Mouse (Mus musculus): ENCODE measurements around the gene Pald1. TPM values are rescaled to one million over a fixed set of nuclear protein-coding genes. Genes with fewer than 3 reads are reported as not detected.

Gene Pald1
- polyA plus RNA-seq, 1 experiment, result 8.9 TPM

DNA sequence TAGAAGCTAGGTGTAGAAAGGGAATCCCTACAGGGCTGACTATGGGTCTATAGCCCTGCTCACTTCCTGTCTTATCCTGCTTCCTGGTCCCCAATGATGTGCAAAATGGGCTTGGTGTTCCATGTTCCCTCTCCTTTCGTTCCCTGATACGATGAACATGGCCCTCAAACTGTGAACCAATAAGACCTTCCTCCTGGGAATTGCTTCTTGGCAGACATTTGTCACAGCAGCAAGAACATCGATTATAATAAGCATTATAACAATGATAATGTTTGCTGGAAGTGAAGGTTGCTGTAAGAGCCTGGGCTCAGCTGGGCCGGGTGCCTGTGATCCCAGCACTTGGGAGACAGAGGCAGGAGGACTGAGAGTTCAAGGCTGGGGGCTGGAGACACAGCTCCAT is 99.0 kb downstream of the Pald1 start:
- H3K36me3 ChIP-seq (ENCODE audit: control insufficient read depth, insufficient read depth), result no peaks in the 10 kb centered on the region
- no peak for TF ChIP-seq CTCF (IDR thresholded peaks at IDR 0.05; ENCODE audit: control insufficient read depth, insufficient read depth, insufficient read length)
- TF ChIP-seq FOSL1 (IDR thresholded peaks at IDR 0.05; ENCODE audit: insufficient read depth, low read length, poor library complexity, severe bottlenecking), result no peak
- TF ChIP-seq MYOD1 (IDR thresholded peaks at IDR 0.05; ENCODE audit: control insufficient read depth, insufficient read length, low read depth), result no peak
- TF ChIP-seq MAX (IDR thresholded peaks at IDR 0.05), result no peak
- TF ChIP-seq USF1 (IDR thresholded peaks at IDR 0.05; ENCODE audit: low read depth), result no peak
- TF ChIP-seq CEBPB (IDR thresholded peaks at IDR 0.05; ENCODE audit: low read depth), result no peak
- TF ChIP-seq MYOG (IDR thresholded peaks at IDR 0.05; ENCODE audit: control insufficient read depth, extremely low read depth, insufficient read length), result no peak
- H3K79me3 ChIP-seq (ENCODE audit: low read depth), result no peaks in the 10 kb centered on the region
- no peak overlapping the region for H3ac ChIP-seq (ENCODE audit: control insufficient read depth, insufficient read length, low read depth)
- H3K27me3 ChIP-seq (ENCODE audit: control insufficient read depth, insufficient read depth, insufficient read length), result no peaks in the 10 kb centered on the region
- no peak overlapping the region for H3K4me3 ChIP-seq (ENCODE audit: insufficient read depth, poor library complexity, severe bottlenecking)
- H3K79me2 ChIP-seq (ENCODE audit: control insufficient read depth, insufficient read depth), result no peaks in the 10 kb centered on the region

- H3K36me3 ChIP-seq (ENCODE audit: control insufficient read depth, insufficient read depth), result no peaks in the 10 kb centered on the region
Observed at GRCm38 (mm10) chr10:61281115-61281514, 102.2 kb downstream of the Pald1 start.

GRCm38 (mm10) chr10:61277918-61278674 is 105.2 kb downstream of the Pald1 start:
- Histone ChIP-seq H3K79me2 (ENCODE audit: control insufficient read depth, insufficient read depth) (no peaks in the 10 kb centered on the region), H3K27me3 (ENCODE audit: control insufficient read depth, insufficient read depth, insufficient read length) (no peaks in the 10 kb centered on the region), H3K79me3 (ENCODE audit: low read depth) (no peaks in the 10 kb centered on the region), H3ac (ENCODE audit: control insufficient read depth, insufficient read length, low read depth) (peak overlapping the region; percentile 26), H3K36me3 (ENCODE audit: control insufficient read depth, insufficient read depth) (no peaks in the 10 kb centered on the region), H3K4me3 (ENCODE audit: insufficient read depth, poor library complexity, severe bottlenecking) (no peak overlapping the region)
- TF ChIP-seq MYOG (IDR thresholded peaks at IDR 0.05; ENCODE audit: control insufficient read depth, extremely low read depth, insufficient read length) (no peak), MAX (IDR thresholded peaks at IDR 0.05) (peak; percentile 97), USF1 (IDR thresholded peaks at IDR 0.05; ENCODE audit: low read depth) (no peak), CEBPB (IDR thresholded peaks at IDR 0.05; ENCODE audit: low read depth) (peak; percentile 65), MYOD1 (IDR thresholded peaks at IDR 0.05; ENCODE audit: control insufficient read depth, insufficient read length, low read depth) (peak; percentile 99), CTCF (IDR thresholded peaks at IDR 0.05; ENCODE audit: control insufficient read depth, insufficient read depth, insufficient read length) (no peak), FOSL1 (IDR thresholded peaks at IDR 0.05; ENCODE audit: insufficient read depth, low read length, poor library complexity, severe bottlenecking) (no peak)

More at GRCm38 (mm10) chr10:61281115-61281514, 102.2 kb downstream of the Pald1 start:
- H3K79me3 ChIP-seq (ENCODE audit: low read depth), result no peaks in the 10 kb centered on the region
- TF ChIP-seq USF1 (IDR thresholded peaks at IDR 0.05; ENCODE audit: low read depth), result no peak
- TF ChIP-seq CTCF (IDR thresholded peaks at IDR 0.05; ENCODE audit: control insufficient read depth, insufficient read depth, insufficient read length), result no peak
- no peak for TF ChIP-seq MYOD1 (IDR thresholded peaks at IDR 0.05; ENCODE audit: control insufficient read depth, insufficient read length, low read depth)
- no peak for TF ChIP-seq MYOG (IDR thresholded peaks at IDR 0.05; ENCODE audit: control insufficient read depth, extremely low read depth, insufficient read length)
- TF ChIP-seq FOSL1 (IDR thresholded peaks at IDR 0.05; ENCODE audit: insufficient read depth, low read length, poor library complexity, severe bottlenecking), result no peak
- no peak for TF ChIP-seq MAX (IDR thresholded peaks at IDR 0.05)
- TF ChIP-seq CEBPB (IDR thresholded peaks at IDR 0.05; ENCODE audit: low read depth), result no peak
- H3K4me3 ChIP-seq (ENCODE audit: insufficient read depth, poor library complexity, severe bottlenecking), result no peak overlapping the region
- no peaks in the 10 kb centered on the region for H3K27me3 ChIP-seq (ENCODE audit: control insufficient read depth, insufficient read depth, insufficient read length)
- H3K79me2 ChIP-seq (ENCODE audit: control insufficient read depth, insufficient read depth), result no peaks in the 10 kb centered on the region
- H3ac ChIP-seq (ENCODE audit: control insufficient read depth, insufficient read length, low read depth), result no peak overlapping the region

DNA sequence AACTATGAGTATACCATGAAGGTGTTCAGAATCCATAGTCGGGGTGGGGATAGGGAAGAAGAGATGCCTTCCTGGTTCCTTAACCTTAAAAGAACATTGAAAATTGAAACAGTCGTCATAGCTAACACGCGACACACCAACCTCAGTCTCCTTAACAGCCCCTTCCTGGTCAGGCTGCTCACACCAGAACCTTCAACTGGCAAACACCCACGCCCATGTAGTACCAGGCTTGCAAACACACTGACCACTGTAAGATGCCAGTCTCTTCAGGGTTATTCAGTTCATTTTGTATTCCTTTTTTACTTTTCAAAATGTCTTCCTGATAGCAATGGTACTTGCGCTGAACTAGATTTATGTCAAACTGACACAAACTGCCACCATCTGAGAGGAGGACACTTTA is 106.3 kb downstream of the Pald1 start:
- H3K79me3 ChIP-seq (ENCODE audit: low read depth), result no peaks in the 10 kb centered on the region
- no peaks in the 10 kb centered on the region for H3K27me3 ChIP-seq (ENCODE audit: control insufficient read depth, insufficient read depth, insufficient read length)
- TF ChIP-seq MYOG (IDR thresholded peaks at IDR 0.05; ENCODE audit: control insufficient read depth, extremely low read depth, insufficient read length) (no peak), FOSL1 (IDR thresholded peaks at IDR 0.05; ENCODE audit: insufficient read depth, low read length, poor library complexity, severe bottlenecking) (no peak), CEBPB (IDR thresholded peaks at IDR 0.05; ENCODE audit: low read depth) (no peak), USF1 (IDR thresholded peaks at IDR 0.05; ENCODE audit: low read depth) (no peak), MYOD1 (IDR thresholded peaks at IDR 0.05; ENCODE audit: control insufficient read depth, insufficient read length, low read depth) (no peak), CTCF (IDR thresholded peaks at IDR 0.05; ENCODE audit: control insufficient read depth, insufficient read depth, insufficient read length) (no peak), MAX (IDR thresholded peaks at IDR 0.05) (no peak)
- H3ac ChIP-seq (ENCODE audit: control insufficient read depth, insufficient read length, low read depth), result no peak overlapping the region
- H3K4me3 ChIP-seq (ENCODE audit: insufficient read depth, poor library complexity, severe bottlenecking), result no peak overlapping the region
- H3K36me3 ChIP-seq (ENCODE audit: control insufficient read depth, insufficient read depth), result no peaks in the 10 kb centered on the region
- no peaks in the 10 kb centered on the region for H3K79me2 ChIP-seq (ENCODE audit: control insufficient read depth, insufficient read depth)

GRCm38 (mm10) chr10:61275669-61276110 is 107.6 kb downstream of the Pald1 start:
- Histone ChIP-seq H3K27me3 (ENCODE audit: control insufficient read depth, insufficient read depth, insufficient read length) (no peaks in the 10 kb centered on the region), H3K36me3 (ENCODE audit: control insufficient read depth, insufficient read depth) (peaks cover 3% of the 10 kb centered on the region), H3ac (ENCODE audit: control insufficient read depth, insufficient read length, low read depth) (no peak overlapping the region), H3K4me3 (ENCODE audit: insufficient read depth, poor library complexity, severe bottlenecking) (no peak overlapping the region), H3K79me2 (ENCODE audit: control insufficient read depth, insufficient read depth) (peaks cover 7% of the 10 kb centered on the region), H3K79me3 (ENCODE audit: low read depth) (peaks cover 2% of the 10 kb centered on the region)
- TF ChIP-seq MYOD1 (IDR thresholded peaks at IDR 0.05; ENCODE audit: control insufficient read depth, insufficient read length, low read depth), result peak; percentile 52
- TF ChIP-seq USF1 (IDR thresholded peaks at IDR 0.05; ENCODE audit: low read depth), result no peak
- no peak for TF ChIP-seq CEBPB (IDR thresholded peaks at IDR 0.05; ENCODE audit: low read depth)
- TF ChIP-seq CTCF (IDR thresholded peaks at IDR 0.05; ENCODE audit: control insufficient read depth, insufficient read depth, insufficient read length), result peak; percentile 66
- peak; percentile 89 for TF ChIP-seq MAX (IDR thresholded peaks at IDR 0.05)
- TF ChIP-seq FOSL1 (IDR thresholded peaks at IDR 0.05; ENCODE audit: insufficient read depth, low read length, poor library complexity, severe bottlenecking), result no peak
- TF ChIP-seq MYOG (IDR thresholded peaks at IDR 0.05; ENCODE audit: control insufficient read depth, extremely low read depth, insufficient read length), result no peak
